Mouse (Mus musculus) liver, embryonic 14.5 days (tissue): ENCODE data around the gene Lrwd1. TPM values are rescaled to one million over a fixed set of nuclear protein-coding genes. Genes with fewer than 3 reads are reported as not detected.
A peak's percentile ranks its signal among the peaks of the same experiment; 100 is the strongest.
"Not testable (repeated sequence)": the region's sequence is repeated elsewhere in the genome, so short reads cannot be mapped to it uniquely, and the experiment has no call there.

Experiments
- ATAC-seq: fragments of 200-750 bp; cut with Nextera tagmentation; 2 replicates; pipeline ENCODE4 v1.8.0; 2017; ENCODE audit warnings: moderate number of reproducible peaks, mild to moderate bottlenecking, moderate library complexity; ENCODE audit not compliant: insufficient read depth
- DNase-seq, 3 experiments: peaks; one replicate each; pipeline ENCODE4 v3.0.0-alpha.2; 2012 to 2013; ENCODE audit warnings: low read depth in 3 of 3, low spot score in 3 of 3
- H3K27ac ChIP-seq: fragments of 300-500 bp; sonication (generic); 2 replicates; pipeline ENCODE4 v1.5.1; 2014; ENCODE audit warnings: moderate library complexity, mild to moderate bottlenecking, control low read depth, inconsistent platforms
- H3K27me3 ChIP-seq: fragments of 300-500 bp; sonication (generic); 2 replicates; pipeline ENCODE4 v1.6.1; 2014; ENCODE audit warnings: mild to moderate bottlenecking, low read length, moderate library complexity; ENCODE audit not compliant: control insufficient read depth, insufficient read depth
- H3K36me3 ChIP-seq: fragments of 300-500 bp; sonication (generic); replicated peaks from 2 replicates; pipeline ENCODE4 v1.6.1; 2014; ENCODE audit warnings: low read depth; ENCODE audit not compliant: control insufficient read depth, insufficient read depth
- H3K4me1 ChIP-seq, 2 experiments: fragments of 200-500 bp in 1 of 2; fragments of 300-500 bp in 1 of 2; sonication (generic) in 1 of 2; replicated peaks; 2 replicates each; pipeline ENCODE4 v1.6.1; 2012 to 2014; ENCODE audit warnings: antibody characterized with exemption in 1 of 2, inconsistent platforms in 1 of 2, low read length in 1 of 2; ENCODE audit not compliant: control insufficient read depth in 2 of 2, insufficient read depth in 2 of 2
- H3K4me2 ChIP-seq: fragments of 300-500 bp; sonication (generic); 2 replicates; pipeline ENCODE4 v1.6.1; 2014; ENCODE audit warnings: low read depth, mild to moderate bottlenecking, control low read depth, moderate library complexity
- H3K4me3 ChIP-seq, 2 experiments: fragments of 200-500 bp in 1 of 2; fragments of 300-500 bp in 1 of 2; sonication (generic) in 1 of 2; 2 replicates each; pipeline ENCODE4 v1.5.1; 2012 to 2014; ENCODE audit warnings: low read depth in 2 of 2, low read length in 2 of 2, mild to moderate bottlenecking in 2 of 2, control low read depth in 1 of 2, inconsistent platforms in 1 of 2, moderate library complexity in 1 of 2; ENCODE audit not compliant: insufficient read depth in 1 of 2
- H3K9ac ChIP-seq: fragments of 300-500 bp; sonication (generic); replicated peaks from 2 replicates; pipeline ENCODE4 v1.6.1; 2014; ENCODE audit warnings: mild to moderate bottlenecking, control low read depth, moderate library complexity
- H3K9me3 ChIP-seq: fragments of 300-500 bp; sonication (generic); 2 replicates; pipeline ENCODE4 v1.6.1; 2016; ENCODE audit warnings: low read length, mixed read lengths; ENCODE audit not compliant: control insufficient read depth
- CTCF ChIP-seq: IDR thresholded peaks from 2 replicates; pipeline ENCODE4 v1.5.1; 2016; ENCODE audit warnings: antibody characterized with exemption, low read depth, control low read depth
- EP300 ChIP-seq: IDR thresholded peaks from 2 replicates; pipeline ENCODE4 v1.6.1; 2016; ENCODE audit warnings: antibody characterized with exemption, low read depth
- WGBS: fragments of 180-500 bp; shearing (Covaris S2); extraction: QIAGEN DNeasy Blood & Tissue Kit; methylation state at CpG from one replicate; pipeline ENCODE4 v1.1.7; 2014; ENCODE audit not compliant: insufficient replicate concordance; 5-methylcytosine and 5-hydroxymethylcytosine counted together
- polyA plus RNA-seq, 2 experiments: library from polyadenylated mRNA; depleted of rRNA in 1 of 2; stranded (reverse) in 1 of 2; unstranded in 1 of 2; fragments of >200 nt; fragmentation: Nextera tagmentation in 1 of 2; extraction: Ambion mirVana in 1 of 2; gene quantifications; 2 replicates each; pipeline versions ENCODE4 v1.2.1 to v1.2.3; 2012 to 2014

Lrwd1 gene
- polyA plus RNA-seq, 2 experiments, result 34.1 to 45.2 TPM

GRCm38 (mm10) chr5:136116784-136117112 lies 19.1 kb downstream of the Lrwd1 start:
- no peak for TF ChIP-seq CTCF
- no peak for TF ChIP-seq EP300
- Histone ChIP-seq H3K9ac (peak overlapping the region; percentile 65), H3K4me2 (peak overlapping the region; percentile 93), H3K9me3 (no peaks in the 10 kb centered on the region), H3K4me3 (peak overlapping the region; percentile 76 to 94), H3K27me3 (no peaks in the 10 kb centered on the region), H3K36me3 (peaks cover 19% of the 10 kb centered on the region), H3K27ac (no peak overlapping the region), H3K4me1 (peaks cover 3 to 13% of the 10 kb centered on the region in 2 experiments; a peak in 3 of 4 replicates)
- WGBS, result 0% methylated on average over 22 of the region's 22 CpGs
- ATAC-seq (peak; percentile 78), DNase-seq (no peak)

GRCm38 (mm10) chr5:136115891-136116783 lies 19.7 kb downstream of the Lrwd1 start, which contains the start of gene Polr2j:
Gene Polr2j, plus strand, starts transcription at chr5:136116631.
- DNase-seq (peak; percentile 91 to 93 (median 93)), ATAC-seq (peak; percentile 95)
- Histone ChIP-seq H3K9ac (peak within 1 kb of the TSS; percentile 72), H3K4me1 (peaks cover 3 to 13% of the 10 kb centered on the region in 2 experiments; a peak in 3 of 4 replicates), H3K4me3 (peak within 1 kb of the TSS; percentile 76 to 94), H3K9me3 (no peaks in the 10 kb centered on the region), H3K27me3 (no peaks in the 10 kb centered on the region), H3K27ac (no peak within 1 kb of the TSS), H3K4me2 (peak within 1 kb of the TSS; percentile 93), H3K36me3 (peaks cover 13% of the 10 kb centered on the region)
- TF ChIP-seq EP300 (no peak), CTCF (peak; percentile 99)
- 3% methylated on average over 42 of the region's 42 CpGs for WGBS

DNA sequence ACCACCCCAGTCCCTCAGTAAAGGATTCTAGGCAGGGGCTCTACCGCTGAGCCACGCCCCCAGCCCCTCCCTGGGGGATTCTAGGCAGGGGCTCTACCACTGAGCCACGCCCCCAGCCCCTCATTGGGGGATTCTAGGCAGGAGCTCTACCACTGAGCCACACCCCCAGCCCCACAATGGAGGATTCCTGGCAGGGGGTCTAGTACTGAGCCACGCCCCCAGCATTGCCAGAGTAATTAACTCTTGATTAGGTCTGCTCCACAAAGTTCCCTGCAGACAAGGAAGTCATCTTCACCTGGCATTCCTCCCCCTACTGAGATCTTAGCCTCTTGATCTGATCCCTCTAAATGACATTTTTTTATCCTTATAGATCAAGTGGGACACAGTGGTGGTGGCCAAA lies 22.3 kb downstream of the Lrwd1 start:
- DNase-seq, ATAC-seq, H3K9me3 ChIP-seq, H3K36me3 ChIP-seq, H3K4me2 ChIP-seq, H3K9ac ChIP-seq, H3K4me3 ChIP-seq, H3K27me3 ChIP-seq, H3K27ac ChIP-seq: not testable (repeated sequence)
- whole genome bisulfite sequencing, result 35% methylated on average over 4 of the region's 4 CpGs
- H3K4me1 ChIP-seq, result peaks cover 3 to 16% of the 10 kb centered on the region in 2 experiments; a peak in 3 of 4 replicates

DNA sequence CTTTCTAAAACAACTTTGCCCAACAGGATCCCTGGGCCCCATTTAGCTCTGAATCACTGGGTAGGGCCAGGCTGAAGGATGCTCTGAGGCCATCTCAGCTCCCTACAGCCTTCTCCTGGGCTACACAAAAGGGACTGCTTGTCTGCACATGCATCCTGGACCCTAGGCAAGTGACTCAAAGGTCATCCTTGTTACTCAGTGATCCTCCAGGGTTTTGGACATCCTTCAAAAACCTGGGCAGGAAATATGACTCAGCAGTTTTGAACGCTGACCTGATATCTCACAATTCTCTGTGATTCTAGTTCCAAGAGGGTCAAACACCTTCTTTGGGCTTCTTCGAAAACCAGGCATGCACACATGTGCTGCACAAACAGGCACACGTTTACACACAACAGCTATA lies 26.8 kb downstream of the Lrwd1 start:
- DNase-seq, result no peak

GRCm38 (mm10) chr5:136108486-136108885 lies 27.4 kb downstream of the Lrwd1 start:
- Histone ChIP-seq H3K4me3 (no peak overlapping the region), H3K27ac (no peak overlapping the region), H3K36me3 (no peaks in the 10 kb centered on the region), H3K9me3 (no peaks in the 10 kb centered on the region), H3K9ac (no peak overlapping the region), H3K27me3 (no peaks in the 10 kb centered on the region), H3K4me1 (0 out of 4 replicates have a peak, but pooled peaks cover 0 to 3% of the 10 kb centered on the region in 2 experiments), H3K4me2 (no peak overlapping the region)
- WGBS, result 34% methylated on average over 2 of the region's 2 CpGs
- no peak for DNase-seq
- ATAC-seq, result no peak
- TF ChIP-seq EP300 (no peak), CTCF (no peak)

More for the DNA sequence above, 26.8 kb downstream of the Lrwd1 start:
- no peak overlapping the region for H3K27ac ChIP-seq
- H3K9ac ChIP-seq, result no peak overlapping the region
- H3K9me3 ChIP-seq, result no peaks in the 10 kb centered on the region
- ATAC-seq, result no peak
- H3K4me1 ChIP-seq, result 0 out of 4 replicates have a peak, but pooled peaks cover 0 to 3% of the 10 kb centered on the region in 2 experiments
- no peaks in the 10 kb centered on the region for H3K27me3 ChIP-seq
- H3K4me2 ChIP-seq, result no peak overlapping the region
- no peak for TF ChIP-seq CTCF
- TF ChIP-seq EP300, result no peak
- 40% methylated on average over 3 of the region's 3 CpGs for WGBS
- H3K36me3 ChIP-seq, result no peaks in the 10 kb centered on the region
- no peak overlapping the region for H3K4me3 ChIP-seq
